Mouse (Mus musculus) erythroblast, embryonic 14.5 days (primary cell): Measurements from ENCODE around the gene Neo1.

ENCODE experiments used
- GATA1 ChIP-seq: IDR thresholded peaks from 2 replicates; pipeline ENCODE4 v1.6.1; 2012; ENCODE audit warnings: low read length, inconsistent platforms, mixed read lengths
- TAL1 ChIP-seq: IDR thresholded peaks from 3 replicates; pipeline ENCODE4 v1.6.1; 2012; ENCODE audit warnings: low read length, inconsistent platforms, mixed read lengths

DNA sequence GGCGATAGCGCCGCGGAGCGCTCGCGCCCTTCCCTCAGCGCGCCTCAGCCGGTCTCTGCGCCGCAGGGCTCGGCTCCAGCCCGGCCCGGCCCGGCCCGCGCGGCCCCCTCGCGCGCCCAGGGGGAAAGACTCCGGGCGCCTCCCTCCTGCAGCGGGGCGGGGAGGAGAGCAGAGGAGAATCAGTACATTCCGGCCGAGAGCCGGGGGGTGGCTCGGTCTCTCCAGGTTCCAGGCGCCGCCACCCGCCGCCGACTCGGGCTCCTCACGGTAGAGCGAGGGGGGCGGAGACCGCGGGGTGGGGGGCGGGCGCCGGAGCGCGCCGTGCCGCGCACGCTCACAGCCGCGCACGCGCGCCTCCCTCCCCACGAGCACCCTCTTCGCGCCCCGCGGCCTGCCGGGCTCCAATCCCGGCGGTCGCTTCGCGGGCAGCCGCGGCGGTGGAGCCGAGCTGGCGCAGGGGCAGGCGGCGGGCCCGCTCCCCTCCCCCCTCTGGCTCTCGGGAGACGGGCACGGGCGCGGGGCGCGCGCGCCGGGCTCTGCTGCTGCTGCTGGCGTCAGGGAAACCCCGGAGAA, at the start of gene Neo1:
- no peak for TF ChIP-seq GATA1
- TF ChIP-seq TAL1: no peak
